Mouse (Mus musculus): Measurements from ENCODE around the gene Ranbp3.

DNA sequence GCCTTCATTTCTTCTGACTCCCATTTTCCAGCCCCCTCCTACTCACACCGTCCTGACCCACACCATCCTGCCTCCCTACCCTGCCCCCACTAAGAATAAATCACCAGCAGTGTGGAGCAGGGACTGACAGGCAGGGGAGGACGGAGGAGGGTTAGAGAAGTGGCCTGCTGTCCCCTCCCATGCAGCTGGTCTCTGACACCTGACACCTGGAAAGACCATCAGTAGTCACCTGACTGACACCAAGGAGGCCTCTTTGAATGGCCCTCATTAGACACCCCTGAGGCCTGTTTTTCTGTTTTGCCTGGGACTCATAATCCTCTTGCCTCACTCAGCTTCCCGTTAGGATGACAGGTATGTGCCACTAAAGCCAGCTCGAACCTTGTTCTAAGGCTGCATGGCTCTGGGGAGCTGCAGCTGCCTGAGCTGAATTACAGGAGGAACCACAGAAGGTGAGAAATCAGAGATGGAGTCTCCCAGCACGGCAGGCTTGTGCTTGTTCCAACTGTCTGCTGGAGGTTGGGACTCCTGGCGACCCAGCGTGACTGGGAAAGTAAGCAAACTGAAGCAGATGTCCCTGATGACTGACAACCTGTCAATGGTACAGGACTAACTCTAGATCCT, 54.0 kb downstream of the Ranbp3 start:
- no peak for TF ChIP-seq GATA1 (IDR thresholded peaks at IDR 0.05; ENCODE audit: low read length)
- no peak for TF ChIP-seq TAL1 (IDR thresholded peaks at IDR 0.05; ENCODE audit: low read length)

Data from erythroblast, embryonic 14.5 days (primary cell).